Mouse (Mus musculus) embryonic facial prominence, embryonic 14.5 days (tissue): ENCODE measurements around the gene Tmem232. TPM values are rescaled to one million over a fixed set of nuclear protein-coding genes. Genes with fewer than 3 reads are reported as not detected.
"Not testable (repeated sequence)": the region's sequence is repeated elsewhere in the genome, so short reads cannot be mapped to it uniquely, and the experiment has no call there.

Source experiments
- ATAC-seq: fragments of 200-750 bp; cut with Nextera tagmentation; 2 replicates; pipeline ENCODE4 v1.8.0; 2017; ENCODE audit warnings: low read depth, moderate number of reproducible peaks, moderate TSS enrichment
- DNase-seq: peaks from one replicate; pipeline ENCODE4 v3.0.0-alpha.2; 2015; ENCODE audit warnings: low spot score
- H3K27ac ChIP-seq: fragments of 300-500 bp; sonication (generic); replicated peaks from 2 replicates; pipeline ENCODE4 v1.5.1; 2014; ENCODE audit warnings: low read depth, mild to moderate bottlenecking, low read length, moderate library complexity
- H3K27me3 ChIP-seq: fragments of 300-500 bp; sonication (generic); replicated peaks from 2 replicates; pipeline ENCODE4 v1.6.1; 2014; ENCODE audit warnings: low read length; ENCODE audit not compliant: control insufficient read depth, insufficient read depth
- H3K36me3 ChIP-seq: fragments of 300-500 bp; sonication (generic); 2 replicates; pipeline ENCODE4 v1.6.1; 2014; ENCODE audit warnings: low read length, mixed read lengths; ENCODE audit not compliant: control insufficient read depth, insufficient read depth
- H3K4me1 ChIP-seq: fragments of 300-500 bp; sonication (generic); 2 replicates; pipeline ENCODE4 v1.6.1; 2014; ENCODE audit warnings: antibody characterized with exemption, low read length; ENCODE audit not compliant: control insufficient read depth, insufficient read depth
- H3K4me2 ChIP-seq: fragments of 300-500 bp; sonication (generic); 2 replicates; pipeline ENCODE4 v1.6.1; 2014; ENCODE audit warnings: low read depth, mild to moderate bottlenecking, low read length, moderate library complexity, mixed read lengths
- H3K4me3 ChIP-seq: fragments of 300-500 bp; sonication (generic); 2 replicates; pipeline ENCODE4 v1.5.1; 2014; ENCODE audit warnings: low read depth, mild to moderate bottlenecking, low read length
- H3K9ac ChIP-seq: fragments of 300-500 bp; sonication (generic); 2 replicates; pipeline ENCODE4 v1.6.1; 2014; ENCODE audit warnings: low read depth, mild to moderate bottlenecking, low read length, moderate library complexity, mixed read lengths
- H3K9me3 ChIP-seq: fragments of 300-500 bp; sonication (generic); 2 replicates; pipeline ENCODE4 v1.6.1; 2016; ENCODE audit warnings: low read length; ENCODE audit not compliant: control insufficient read depth
- WGBS: fragments of 180-500 bp; shearing (Covaris S2); extraction: QIAGEN DNeasy Blood & Tissue Kit; methylation state at CpG from one replicate; pipeline ENCODE4 v1.1.7; 2014; 5-methylcytosine and 5-hydroxymethylcytosine counted together
- microRNA-seq: library from miRNA; unstranded; fragments of <30 nt; microRNA quantifications from one replicate; pipeline ENCODE4, GENCODE M21; 2016; ENCODE audit warnings: borderline number of aligned reads
- polyA plus RNA-seq: library from polyadenylated mRNA; unstranded; fragments of >200 nt; fragmentation: Nextera tagmentation; extraction: Ambion mirVana; gene quantifications from 2 replicates; pipeline ENCODE4 v1.2.1, GENCODE M21; 2014

Tmem232 gene
- polyA plus RNA-seq, 1 experiment from 2014 or later: 1.0 TPM

GRCm38 (mm10) chr17:65243716-65244115, 296.9 kb downstream of the Tmem232 start:
- WGBS: 72% methylated on average over 5 of the region's 5 CpGs
- DNase-seq: peak; percentile 13
- no peak for ATAC-seq

GRCm38 (mm10) chr17:65225347-65225916, 315.1 kb downstream of the Tmem232 start:
- H3K36me3 ChIP-seq: no peaks in the 10 kb centered on the region
- H3K27ac ChIP-seq: no peak overlapping the region
- no peak overlapping the region for H3K4me3 ChIP-seq
- no peak overlapping the region for H3K9ac ChIP-seq
- 74% methylated on average over 6 of the region's 6 CpGs for WGBS
- DNase-seq: no peak
- no peak; the same call in 1 of the 2 replicates for ATAC-seq
- no peak overlapping the region for H3K4me2 ChIP-seq
- no peaks in the 10 kb centered on the region for H3K27me3 ChIP-seq
- no peaks in the 10 kb centered on the region for H3K9me3 ChIP-seq
- H3K4me1 ChIP-seq: no peaks in the 10 kb centered on the region

More at GRCm38 (mm10) chr17:65243716-65244115, 296.9 kb downstream of the Tmem232 start:
- H3K27ac ChIP-seq: no peak overlapping the region
- H3K9ac ChIP-seq: no peak overlapping the region
- H3K36me3 ChIP-seq: no peaks in the 10 kb centered on the region
- H3K4me3 ChIP-seq: no peak overlapping the region
- 0 out of 2 replicates have a peak, but pooled peaks cover 5% of the 10 kb centered on the region for H3K9me3 ChIP-seq
- H3K4me1 ChIP-seq: no peaks in the 10 kb centered on the region
- H3K27me3 ChIP-seq: no peaks in the 10 kb centered on the region
- no peak overlapping the region for H3K4me2 ChIP-seq

GRCm38 (mm10) chr17:65221687-65222086, 318.9 kb downstream of the Tmem232 start:
- H3K4me2 ChIP-seq, H3K9me3 ChIP-seq, H3K36me3 ChIP-seq, H3K4me1 ChIP-seq, H3K9ac ChIP-seq, DNase-seq, H3K27me3 ChIP-seq, H3K4me3 ChIP-seq, H3K27ac ChIP-seq, ATAC-seq: not testable (repeated sequence)
- 83% methylated on average over 6 of the region's 6 CpGs for WGBS

Small RNA genes within 50 kb of the gene (microRNA-seq; reads per million reads assigned to microRNA genes)
- not detected for gene Gm25731

Other genes with a start within 250 kb of the Tmem232 start
- gene Vapa, start 72.8 kb upstream of the Tmem232 start, polyA plus RNA-seq: 203 and 215 TPM in 2 replicates
- gene Txndc2, start 101.4 kb upstream of the Tmem232 start, polyA plus RNA-seq: 0.14 TPM in 1 of 2 replicates, not detected in the other
- 57.6 and 63.5 TPM in 2 replicates for gene Rab31, start 232.0 kb upstream of the Tmem232 start, polyA plus RNA-seq
- 39.5 and 43.3 TPM in 2 replicates for gene Ppp4r1, start 241.8 kb upstream of the Tmem232 start, polyA plus RNA-seq